Mouse (Mus musculus) B cell, adult (primary cell): ENCODE results near the gene Hdc. TPM values are rescaled to one million over a fixed set of nuclear protein-coding genes. Genes with fewer than 3 reads are reported as not detected.

Experiments
- total RNA-seq: library from RNA; stranded (reverse); gene quantifications from 4 replicates; pipeline ENCODE4 v1.2.4, GENCODE M21; 2023; ENCODE audit not compliant: inconsistent age

Hdc gene
- 0.32 to 0.72 TPM (median 0.55 TPM) in 4 replicates for total RNA-seq

DNA sequence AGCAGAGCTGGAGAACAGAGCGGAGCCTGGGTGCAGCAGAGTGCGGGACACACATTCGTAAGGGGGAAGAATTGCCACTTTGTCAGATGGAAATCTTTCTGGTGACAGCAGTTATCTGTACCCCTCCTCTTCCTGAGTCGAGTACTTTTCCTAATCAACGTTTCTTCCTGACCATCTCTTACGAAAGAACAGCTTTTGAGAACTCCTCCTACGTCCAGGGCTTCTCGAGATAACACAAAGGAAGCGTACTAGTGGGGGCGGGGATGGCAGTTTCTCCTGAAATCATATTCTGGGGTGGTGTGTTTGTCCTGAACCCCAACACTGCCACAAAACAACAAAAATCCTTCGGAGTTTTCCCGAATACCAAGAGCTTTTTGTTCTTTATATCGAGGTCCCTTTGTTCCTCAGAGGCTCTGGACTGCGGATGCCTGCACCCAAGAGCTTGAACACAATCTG is at the start of gene Hdc:
Gene Hdc (minus strand): TSS at position 51 of the 456 bp plus-strand sequence.

DNA sequence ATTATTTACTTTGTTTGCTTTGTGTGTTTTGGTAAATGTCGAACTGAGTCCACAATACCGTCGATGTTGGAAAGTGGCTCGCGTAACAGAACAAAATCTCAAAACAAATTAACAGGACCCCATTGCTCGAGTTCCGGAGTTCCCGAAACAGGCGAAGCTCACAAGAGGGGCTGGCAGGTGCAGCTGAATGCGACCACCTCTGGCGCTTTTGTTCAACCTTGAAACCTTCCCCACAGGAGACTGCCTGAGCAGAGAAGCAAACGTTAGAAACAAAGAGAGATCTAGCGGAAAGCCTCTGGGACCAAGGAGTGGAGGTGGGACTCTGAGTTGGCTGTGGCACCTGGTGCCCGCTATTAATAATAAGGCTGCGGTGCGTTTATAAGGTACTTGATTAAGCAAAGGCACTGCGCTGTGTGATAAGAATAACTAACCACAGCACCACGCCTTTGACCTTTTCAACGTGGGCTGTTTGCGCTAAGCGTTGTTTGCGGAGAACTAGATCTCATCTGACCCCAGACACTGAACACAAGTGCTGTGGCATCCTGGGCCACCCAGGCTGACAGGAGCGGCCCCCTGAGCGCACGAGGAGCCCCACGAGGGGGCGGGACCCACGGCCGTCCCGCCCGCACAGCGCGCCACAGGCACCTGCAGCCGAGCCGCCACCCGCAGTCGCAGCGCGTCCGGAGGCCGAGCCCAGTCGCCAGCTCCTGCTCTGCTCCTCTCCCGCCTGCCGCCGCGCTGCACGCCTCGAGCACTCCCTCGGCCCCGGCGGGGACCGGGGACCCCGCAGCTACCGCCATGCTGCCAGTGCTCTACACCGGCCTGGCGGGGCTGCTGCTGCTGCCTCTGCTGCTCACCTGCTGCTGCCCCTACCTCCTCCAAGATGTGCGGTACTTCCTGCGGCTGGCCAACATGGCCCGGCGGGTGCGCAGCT is 66.5 kb downstream of the Hdc start, which contains the start of gene Slc27a2:
Gene Slc27a2 (plus strand): TSS at position 51 of the 934 bp plus-strand sequence.

Other genes with a start within 250 kb of the Hdc start
- 0.33 to 0.60 TPM (median 0.48 TPM) in 4 replicates for gene Atp8b4, start 118.6 kb downstream of the Hdc start, total RNA-seq
- gene Slc27a2, start 66.9 kb downstream of the Hdc start, total RNA-seq, result not detected in 4 replicates
- gene Gabpb1, start 57.0 kb upstream of the Hdc start, total RNA-seq, result 38.9 to 43.1 TPM (median 41.6 TPM) in 4 replicates
- 50.9 to 53.5 TPM (median 52.1 TPM) in 4 replicates for gene Usp8, start 88.0 kb upstream of the Hdc start, total RNA-seq
- gene Usp50, start 164.2 kb upstream of the Hdc start, total RNA-seq, result 0.75 TPM in 1 of 4 replicates, not detected in the others